Mouse (Mus musculus): Measurements from ENCODE around the gene Lpar5.
A peak's percentile ranks its signal among the peaks of the same experiment; 100 is the strongest.
"Not testable (repeated sequence)": the region's sequence is repeated elsewhere in the genome, so short reads cannot be mapped to it uniquely, and the experiment has no call there.

Gene Lpar5

DNA sequence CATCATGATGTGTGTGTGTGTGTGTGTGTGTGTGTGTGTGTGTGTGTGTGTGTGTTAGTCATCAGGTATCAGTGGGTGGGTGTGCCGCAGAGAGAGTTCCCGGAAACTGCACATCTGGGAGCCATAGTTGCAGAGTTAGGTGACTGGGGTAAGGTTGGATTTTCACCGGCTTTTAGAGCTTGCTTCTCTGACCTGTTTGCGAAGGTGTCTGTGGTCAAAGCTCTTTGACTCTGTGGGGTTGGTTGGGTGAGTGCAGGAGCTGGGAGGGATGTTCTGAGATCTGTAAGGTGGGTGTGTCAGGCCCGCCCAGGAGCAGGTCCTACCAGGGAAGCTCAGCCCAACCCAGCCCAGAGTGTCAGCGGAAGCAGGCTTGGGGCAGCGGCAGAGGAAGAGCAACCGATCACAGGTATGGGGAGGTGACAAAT is at the start of gene Lpar5:
Gene Lpar5 (plus strand): TSS at position 350 of the 425 bp plus-strand sequence.
- DNase-seq, result no peak

DNA sequence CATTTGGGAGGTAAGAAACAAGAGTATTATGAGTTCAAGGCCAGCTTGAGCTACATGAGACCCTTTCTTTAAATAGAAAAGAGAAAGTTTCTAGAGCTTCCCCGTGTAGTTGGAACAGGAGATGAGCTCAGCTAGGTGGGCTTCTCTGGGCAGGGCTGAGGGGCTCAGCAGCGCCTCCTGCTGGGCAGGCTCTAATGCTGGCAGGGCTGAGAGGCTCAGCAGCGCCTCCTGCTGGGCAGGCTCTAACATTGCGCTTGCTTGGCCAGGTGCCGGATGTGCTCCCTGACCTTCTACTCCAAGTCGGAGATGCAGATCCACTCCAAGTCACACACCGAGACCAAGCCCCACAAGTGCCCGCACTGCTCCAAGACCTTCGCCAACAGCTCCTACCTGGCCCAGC is 37.2 kb upstream of the Lpar5 start:
- DNase-seq, result peak; percentile 30

DNA sequence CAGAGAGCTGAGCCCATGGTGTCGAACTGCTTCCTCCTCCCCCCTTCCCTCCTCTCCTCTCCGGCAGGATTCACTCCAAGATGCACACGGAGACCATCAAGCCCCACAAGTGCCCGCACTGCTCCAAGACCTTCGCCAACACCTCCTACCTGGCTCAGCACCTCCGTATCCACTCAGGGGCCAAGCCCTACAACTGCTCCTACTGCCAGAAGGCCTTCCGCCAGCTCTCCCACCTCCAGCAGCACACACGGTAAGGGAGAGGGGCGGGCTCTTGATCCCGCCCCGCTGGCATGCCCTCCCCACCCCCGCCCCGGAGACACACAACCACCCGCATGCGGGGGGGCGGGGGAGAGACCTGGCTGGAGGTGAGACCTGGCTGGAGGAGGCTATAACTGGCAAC is 36.1 kb upstream of the Lpar5 start:
- no peak for DNase-seq

DNA sequence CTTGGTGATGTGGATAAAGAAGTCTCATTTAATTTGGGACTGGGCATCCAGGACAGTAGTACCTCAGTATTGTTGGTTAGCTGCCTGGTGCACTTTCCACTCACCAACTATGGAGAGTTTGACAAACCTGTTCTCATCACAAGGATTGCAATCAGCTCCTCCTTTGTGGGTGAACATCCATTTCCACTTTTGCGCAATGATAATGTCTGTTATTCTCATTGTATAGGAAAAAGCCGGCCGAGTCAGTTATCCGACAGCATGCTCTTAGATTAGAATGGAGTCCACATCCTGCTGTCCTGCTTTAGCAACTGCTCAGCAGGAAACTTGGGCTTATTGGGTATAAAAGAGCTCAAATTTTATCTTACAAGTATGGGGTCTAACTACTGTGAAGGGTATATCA is 29.1 kb upstream of the Lpar5 start:
- DNase-seq, result no peak

DNA sequence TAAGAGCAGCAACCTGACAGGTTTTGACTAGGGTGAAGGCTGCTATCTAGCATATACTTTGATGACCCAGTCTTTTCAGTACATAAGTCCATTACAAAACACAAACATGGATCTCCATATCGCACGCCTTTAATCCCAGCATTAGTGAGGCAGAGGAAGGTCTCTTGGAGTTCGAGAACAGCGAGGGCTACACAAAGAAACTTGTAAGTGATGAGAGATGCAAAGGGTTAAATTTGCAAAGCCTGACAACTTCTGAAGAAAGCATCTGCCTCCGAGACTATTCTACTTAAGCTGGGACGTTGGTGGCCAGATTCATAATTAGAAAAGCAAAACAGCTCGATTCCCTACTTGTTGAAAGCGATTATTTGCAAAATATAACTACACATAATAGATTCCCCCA is 28.6 kb upstream of the Lpar5 start:
- DNase-seq, result no peak

DNA sequence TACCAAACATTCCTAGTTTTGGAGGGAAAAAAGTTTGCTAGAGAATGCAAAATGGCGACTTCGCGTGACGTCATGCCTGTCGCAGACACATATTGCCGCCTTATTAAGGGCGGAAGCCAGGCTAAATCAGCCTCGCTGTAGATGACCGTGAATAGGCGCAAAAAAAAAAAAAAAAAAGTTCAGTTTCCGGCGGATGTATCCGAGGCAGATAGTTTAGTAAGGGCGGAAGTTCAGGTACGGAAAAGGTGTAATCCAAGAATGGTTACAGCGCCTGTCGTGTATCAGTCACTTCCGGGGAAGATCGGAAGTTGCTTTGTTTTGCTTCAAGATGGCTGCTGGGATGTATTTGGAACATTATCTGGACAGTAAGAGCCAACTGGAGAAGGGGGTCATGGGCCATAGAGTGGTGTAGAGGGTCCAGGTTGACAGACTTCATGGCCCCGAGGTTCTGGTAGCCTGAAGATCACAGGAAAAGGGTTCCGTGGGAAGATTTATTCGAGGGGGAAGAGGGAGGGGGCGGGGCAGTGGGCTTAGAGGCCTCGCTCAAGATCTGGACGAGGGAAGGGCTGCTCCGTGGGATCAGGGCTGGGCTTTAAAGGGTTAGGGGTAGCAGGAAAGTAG is 28.1 kb upstream of the Lpar5 start, which contains the start of gene Ing4:
Gene Ing4 (plus strand): TSS at position 228 of the 621 bp plus-strand sequence.
- DNase-seq, result peak; percentile 90

DNA sequence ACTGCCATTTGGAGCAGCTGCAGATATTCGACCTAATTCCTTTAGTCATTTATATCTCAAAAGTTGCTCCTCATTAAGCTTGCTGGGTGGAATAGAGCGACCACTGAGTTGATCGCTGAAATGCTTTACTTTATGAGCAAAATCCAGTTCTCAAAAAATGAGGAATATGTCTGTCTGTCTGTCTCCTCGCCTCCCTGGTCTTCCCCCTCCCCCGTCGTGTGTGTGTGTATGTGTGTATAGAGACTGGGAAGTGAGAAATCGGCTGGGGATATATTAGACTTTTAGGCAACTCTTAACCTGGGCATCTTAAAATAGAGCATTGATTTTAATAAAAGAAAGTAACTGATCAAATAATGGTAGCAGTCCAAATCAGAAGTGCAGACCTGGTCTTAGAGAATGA is 27.5 kb upstream of the Lpar5 start:
- DNase-seq, result no peak

DNA sequence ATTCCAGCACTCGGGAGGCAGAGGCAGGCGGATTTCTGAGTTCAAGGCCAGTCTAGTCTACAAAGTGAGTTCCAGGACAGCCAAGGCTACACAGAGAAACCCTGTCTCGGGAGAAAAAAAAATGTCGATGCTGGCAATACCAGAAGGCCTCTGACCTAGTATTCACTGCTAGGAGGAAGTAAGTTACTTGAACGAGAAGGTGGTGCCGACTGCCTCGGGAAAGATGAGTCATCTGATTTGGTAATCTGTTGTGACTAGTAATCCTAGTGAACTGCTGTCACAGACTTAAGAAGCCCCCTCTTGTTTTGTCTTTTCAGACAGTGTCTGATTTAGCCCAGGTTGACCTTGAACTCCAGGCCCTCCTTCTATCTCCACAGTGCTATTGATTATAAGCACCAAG is 26.7 kb upstream of the Lpar5 start:
- no peak for DNase-seq

DNA sequence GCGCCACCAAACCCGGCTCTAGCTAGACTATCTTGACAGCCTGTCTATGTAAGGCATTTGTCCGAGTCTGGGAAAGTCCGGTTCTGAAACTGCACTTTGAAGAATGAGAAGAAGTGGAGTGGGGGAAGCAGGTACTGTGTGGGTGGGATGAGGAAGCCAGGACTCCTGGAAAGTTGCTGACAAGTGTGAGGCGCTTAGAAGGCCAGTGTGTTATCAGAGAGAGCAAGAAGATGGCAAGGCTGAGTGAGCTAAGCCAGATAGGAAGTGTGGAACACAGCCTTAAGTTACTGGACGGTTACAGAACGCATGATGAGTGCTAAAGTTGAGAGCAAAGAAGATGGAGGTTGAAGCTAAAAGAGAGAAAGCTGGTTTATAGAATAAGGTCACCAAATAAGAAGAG is 25.6 kb upstream of the Lpar5 start:
- DNase-seq, result no peak

DNA sequence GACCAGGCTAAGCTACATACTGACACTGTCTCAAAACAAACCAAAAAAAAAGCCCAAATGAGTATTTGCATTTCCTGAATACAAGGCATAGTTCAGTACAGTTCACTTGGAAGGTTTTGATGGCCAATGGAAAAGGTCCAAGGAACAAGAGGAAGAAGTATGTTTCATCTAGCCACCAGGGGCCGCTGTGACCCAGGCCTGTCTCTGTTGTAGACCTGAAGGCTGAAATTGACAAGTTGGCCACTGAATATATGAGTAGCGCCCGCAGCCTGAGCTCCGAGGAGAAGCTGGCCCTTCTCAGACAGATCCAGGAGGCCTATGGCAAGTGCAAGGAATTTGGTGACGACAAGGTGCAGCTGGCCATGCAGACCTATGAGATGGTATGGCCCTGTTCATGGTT is 21.0 kb upstream of the Lpar5 start:
- peak; percentile 87 for DNase-seq

DNA sequence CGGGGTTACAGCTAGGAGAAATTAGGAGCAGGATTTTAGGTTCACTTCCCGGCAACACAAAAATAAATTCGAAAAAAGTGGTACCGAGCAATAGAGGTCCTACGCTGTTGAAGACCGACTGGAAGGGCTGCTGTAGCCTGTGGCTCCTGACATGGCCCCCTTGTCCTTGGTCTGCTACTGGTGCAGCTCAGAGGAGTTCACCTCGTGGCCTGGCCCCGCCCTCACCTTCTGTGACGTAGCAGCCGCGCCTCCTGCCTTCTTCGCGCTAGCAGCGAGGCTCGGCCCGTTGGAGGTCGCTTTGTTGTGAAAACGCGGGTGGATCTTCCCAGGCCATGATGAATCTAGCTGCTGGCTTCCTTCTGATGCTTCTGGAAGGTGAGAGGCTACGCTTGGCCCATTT is 18.0 kb upstream of the Lpar5 start, which contains the start of gene Acrbp:
Gene Acrbp (plus strand): TSS at position 12 of the 400 bp plus-strand sequence.
- no peak for DNase-seq

DNA sequence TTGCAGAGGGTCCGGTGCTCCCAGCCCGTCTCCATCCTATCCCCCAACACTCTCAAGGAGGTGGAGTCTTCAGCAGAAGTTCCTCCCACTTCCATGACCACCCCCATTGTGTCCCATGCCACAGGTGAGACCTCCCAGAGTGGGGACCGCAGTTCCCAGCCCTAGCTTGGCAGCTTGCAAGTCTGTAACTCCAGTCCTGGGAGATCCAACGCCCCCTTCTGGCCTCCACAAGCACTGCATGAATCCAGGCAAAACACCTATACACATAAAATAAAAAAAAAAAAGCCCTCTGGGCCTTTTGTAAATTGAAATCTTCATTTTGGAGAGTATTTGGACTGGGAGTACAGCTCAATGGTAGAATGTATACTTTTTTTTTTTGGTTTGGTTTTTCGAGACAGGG is 16.5 kb upstream of the Lpar5 start:
- DNase-seq, result no peak

DNA sequence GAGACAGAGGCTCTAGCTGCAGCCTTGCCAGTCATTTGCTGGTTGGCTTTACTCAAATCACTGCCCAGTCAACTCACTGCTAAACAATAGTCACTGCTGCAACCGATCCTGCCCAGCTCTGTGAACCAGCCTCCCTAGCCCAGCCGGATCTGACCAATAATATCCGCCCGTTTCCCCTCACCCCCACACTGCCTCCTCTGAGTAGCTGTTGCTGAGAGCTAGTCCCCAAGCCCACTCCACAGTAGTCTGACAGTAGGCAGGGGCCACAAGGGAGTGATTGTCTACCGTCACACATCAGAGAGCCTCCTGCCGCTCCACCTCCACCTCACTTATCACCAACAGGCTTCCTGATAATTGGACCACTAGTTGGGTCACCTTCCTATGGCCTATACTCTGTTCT is 6.2 kb upstream of the Lpar5 start:
- DNase-seq, result no peak

DNA sequence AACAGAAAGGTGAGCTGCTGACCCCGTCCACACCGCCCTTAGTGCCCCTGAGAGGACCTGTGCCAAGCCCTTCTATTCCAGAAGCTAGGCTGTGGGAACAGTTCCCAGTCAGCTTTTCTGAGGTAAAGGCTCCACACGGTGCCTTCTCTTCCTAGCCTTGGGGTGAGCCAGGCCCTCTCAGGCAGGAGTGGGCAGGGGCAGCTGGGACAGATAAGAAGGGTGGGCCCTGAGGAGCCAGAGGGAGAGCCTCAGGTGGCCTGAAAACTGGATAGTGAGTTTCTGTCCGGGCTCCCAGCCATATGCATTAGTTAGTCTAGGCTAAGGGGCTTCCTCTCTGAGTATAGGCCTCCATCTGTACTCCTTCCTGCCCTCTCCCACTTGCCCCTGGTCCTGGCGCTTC is 5.2 kb upstream of the Lpar5 start:
- DNase-seq, result no peak

DNA sequence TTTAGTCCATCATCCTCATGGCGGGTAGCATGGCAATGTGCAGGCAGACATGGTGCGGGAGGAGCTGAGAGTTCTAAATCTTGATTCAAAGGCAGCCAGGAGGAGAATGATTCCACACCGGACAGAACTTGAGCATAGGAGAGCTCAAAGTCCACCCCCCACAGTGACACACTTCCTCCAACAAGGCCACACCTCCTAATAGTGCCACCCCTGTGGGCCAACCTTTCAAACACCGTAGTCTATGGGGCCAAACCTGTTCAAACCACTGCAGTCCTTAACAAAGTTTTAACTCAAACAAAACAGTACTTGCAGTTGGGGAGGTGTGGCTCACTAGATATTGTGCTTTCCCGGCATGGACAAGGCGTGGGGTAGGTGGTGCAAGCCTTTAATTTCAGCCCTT is 3.8 kb upstream of the Lpar5 start:
- DNase-seq, result no peak

DNA sequence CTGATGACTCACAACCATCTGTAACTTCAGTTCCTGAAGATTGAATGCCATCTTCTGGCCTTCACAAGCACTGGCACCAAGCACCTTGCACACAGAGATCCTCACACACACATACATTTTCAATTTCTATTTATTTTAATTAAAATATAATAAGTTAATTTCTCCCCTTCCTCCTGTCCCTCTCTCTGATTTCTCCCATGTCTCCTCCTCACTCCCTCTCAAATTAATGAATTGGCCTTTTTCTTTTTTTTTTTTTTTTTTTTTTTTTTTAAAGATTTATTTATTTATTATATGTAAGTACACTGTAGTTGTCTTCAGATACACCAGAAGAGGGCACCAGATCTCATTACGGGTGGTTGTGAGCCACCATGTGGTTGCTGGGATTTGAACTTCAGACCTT is 2.5 kb upstream of the Lpar5 start:
- not testable (repeated sequence) for DNase-seq

DNA sequence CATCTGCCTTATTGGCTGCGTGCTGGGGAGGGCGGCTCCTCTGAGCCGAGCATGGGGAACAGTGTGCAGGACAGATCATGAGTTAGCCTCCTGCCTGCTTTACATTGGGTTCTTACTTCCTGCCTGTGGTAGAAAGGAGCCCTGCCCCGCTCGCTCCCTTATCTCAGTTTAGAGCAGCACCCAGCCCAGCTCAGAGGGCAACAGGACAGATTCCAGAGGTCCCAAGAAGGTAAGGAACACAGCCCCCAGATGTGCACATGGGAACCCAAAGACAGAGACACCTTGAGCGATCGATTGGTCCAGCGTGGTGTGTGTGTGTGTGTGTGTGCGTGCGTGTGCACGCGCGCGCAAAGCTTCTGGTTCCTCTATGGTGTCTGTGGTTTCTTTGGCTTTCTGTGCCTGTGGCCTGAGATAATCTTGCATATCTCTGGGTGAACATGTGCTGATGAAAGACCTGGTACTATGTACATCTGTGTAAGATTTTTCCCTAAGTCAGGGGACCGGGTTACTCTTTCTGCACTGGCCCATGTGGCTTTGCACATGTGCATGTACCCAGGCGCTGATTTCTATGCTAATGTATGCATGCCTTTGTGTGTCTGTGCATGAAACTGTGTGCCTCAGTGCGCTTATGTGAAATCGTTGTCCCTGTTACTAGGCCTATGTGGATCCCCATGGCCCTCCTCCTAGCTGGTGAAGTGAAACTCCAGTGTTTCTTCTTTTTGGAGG is 3.6 kb downstream of the Lpar5 start:
- no peak for DNase-seq

DNA sequence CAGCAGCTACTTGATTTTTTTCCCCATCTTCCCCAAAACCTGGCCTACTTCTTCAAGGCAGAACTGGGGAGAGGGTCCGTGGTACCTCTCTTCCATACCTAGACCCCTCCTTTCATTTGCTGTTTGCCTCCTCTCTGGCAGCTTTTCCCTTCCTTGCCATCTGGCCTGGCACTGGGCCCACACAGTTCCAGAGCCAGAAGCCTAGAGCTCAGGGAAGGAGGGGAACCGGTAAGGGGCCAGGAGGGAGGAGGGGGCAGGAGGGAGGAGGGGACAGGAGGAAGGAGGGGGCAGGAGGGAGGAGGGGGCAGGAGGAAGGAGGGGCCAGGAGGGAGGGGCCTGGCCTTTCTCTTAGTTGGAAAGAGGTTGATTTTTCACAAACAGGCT is 4.2 kb downstream of the Lpar5 start:
- DNase-seq, result peak; percentile 81

DNA sequence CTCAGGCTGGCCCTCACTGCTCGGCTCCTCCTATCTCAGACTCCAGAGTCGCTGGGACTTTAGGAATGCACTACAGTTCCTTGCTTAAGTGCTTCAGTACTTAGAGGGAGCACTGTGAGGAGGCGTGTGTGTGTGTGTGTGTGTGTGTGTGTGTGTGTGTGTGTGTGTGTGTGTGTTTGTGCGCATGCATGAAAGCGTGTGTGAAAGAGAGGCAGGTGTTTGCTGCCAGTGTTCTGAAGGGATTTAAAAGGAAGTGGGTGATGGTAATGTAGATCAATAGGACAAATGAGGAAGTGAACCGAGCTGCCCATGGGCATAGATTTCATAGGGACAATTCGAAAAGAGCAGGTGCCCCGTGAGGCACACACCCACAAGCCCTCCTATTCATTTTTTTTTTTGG is 6.1 kb downstream of the Lpar5 start:
- no peak for DNase-seq

DNA sequence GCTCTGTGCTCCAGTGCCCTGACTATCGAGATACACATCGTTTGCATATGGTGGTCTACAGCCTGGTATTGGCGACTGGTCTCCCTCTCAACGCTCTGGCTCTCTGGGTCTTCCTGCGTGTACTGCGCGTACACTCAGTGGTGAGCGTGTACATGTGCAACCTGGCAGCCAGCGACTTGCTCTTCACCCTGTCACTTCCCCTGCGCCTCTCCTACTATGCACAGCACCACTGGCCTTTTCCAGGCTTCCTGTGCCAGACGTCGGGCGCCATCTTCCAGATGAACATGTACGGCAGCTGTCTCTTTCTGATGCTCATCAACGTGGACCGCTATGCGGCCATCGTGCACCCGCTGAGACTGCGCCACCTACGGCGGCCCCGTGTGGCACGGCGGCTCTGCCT is 13.7 kb downstream of the Lpar5 start:
- no peak for DNase-seq

DNA sequence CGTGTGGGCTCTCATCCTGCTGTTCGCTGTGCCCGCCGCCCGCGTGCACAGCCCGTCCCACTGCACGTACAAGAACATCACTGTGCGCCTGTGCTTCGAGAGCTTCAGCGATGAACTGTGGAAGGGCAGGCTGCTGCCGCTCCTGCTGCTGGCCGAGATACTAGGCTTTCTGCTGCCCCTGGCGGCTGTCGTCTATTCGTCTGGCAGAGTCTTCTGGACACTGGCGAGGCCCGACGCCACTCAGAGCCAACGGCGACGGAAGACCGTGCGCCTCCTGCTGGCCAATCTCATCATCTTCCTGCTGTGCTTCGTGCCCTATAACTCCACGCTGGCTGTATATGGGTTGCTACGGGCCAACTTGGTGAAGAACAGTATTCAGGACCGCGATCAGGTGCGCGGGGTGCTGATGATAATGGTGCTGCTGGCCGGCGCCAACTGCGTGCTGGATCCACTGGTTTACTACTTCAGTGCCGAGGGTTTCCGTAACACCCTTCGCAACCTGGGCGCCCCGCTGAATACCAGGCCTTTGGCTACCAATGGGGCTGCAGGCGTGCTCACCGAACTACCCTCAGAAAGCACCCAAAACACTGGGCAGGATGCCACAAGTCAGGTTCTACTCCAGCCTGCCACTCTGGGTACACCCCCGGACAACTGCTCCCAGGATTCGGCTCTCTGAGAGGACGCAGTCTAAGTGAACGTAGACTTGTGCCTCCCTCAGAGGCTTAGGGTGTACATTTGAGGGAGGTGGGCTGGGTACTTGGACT is 14.3 kb downstream of the Lpar5 start:
- DNase-seq, result peak; percentile 90

DNA sequence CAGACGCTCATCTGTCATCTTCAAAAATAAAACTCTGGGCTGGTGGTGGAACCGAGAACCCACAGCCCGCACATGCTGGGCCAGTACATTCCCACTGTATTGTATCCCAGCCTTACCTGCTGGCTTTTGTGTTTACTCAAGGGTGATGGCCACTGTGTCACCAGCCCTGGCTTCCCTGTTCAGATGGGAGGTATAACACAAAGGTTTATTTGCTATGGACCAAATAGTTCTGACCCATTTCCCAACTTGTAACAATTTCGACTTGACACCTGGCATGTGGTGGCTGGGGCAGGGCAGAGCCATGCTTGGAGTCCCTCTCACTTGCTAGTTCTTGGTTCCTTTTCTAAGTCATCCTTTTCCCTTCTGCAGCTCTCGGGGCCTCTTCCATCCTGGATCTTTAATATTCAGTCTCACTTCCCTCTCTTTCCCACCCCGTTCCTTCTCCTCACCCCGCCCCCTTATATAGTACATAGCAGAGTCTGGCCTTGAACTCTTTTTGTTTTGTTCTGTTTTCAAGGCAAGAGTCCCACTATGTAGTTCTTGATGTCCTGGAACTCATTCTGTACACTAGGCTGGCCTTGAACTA is 15.2 kb downstream of the Lpar5 start:
- DNase-seq, result no peak

DNA sequence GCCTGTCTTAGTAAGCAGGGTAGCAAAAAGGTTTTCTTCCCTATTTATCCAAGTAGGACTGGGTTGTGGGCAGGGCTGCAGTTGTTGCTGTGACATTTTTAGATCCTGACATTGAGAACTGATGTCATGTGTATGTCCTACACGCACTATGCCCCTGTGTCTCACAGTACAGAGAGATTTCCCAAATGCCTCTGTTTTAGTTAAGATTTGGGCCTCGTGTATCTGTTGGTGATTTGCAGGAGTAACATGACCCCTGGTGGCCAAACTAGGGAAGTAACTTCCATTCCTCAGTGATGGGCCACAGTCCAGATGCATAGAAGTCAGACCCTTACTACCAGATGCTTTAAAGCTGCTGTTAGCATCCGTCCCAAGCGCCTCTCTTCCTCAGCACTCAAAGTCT is 16.7 kb downstream of the Lpar5 start:
- no peak for DNase-seq

DNA sequence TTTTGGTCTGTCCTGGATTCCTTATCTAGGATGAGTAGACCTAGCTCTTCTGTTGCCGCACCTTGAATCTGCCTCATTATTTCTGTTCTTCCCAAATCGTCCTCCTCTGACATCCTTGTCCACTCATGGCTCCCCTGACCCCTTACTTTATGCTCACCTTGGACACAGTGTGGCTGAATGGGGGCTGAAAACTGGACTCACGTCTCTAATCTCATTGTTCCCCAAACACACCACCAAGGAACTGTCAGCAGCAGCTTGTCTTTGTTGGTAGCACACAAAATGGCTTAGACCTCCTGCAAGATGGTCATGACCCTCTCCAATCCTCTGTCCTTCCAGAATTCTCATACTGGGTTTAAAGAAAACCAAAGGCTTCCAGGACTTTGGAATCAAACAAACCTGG is 20.2 kb downstream of the Lpar5 start:
- DNase-seq, result no peak

Measured in right cerebral cortex, postnatal 14 days (tissue).